Mouse (Mus musculus) adipocyte (in vitro differentiated cells): ENCODE results near the gene Muc4.
A peak's percentile ranks its signal among the peaks of the same experiment; 100 is the strongest.

Source experiments
- DNase-seq: peaks from one replicate; pipeline ENCODE4 v3.0.0-alpha.2; 2016; ENCODE audit warnings: low spot score

The Muc4 gene

GRCm38 (mm10) chr16:32728240-32728639 is 7.4 kb upstream of the Muc4 start:
- DNase-seq = peak; percentile 10

GRCm38 (mm10) chr16:32728730-32729129 is 7.0 kb upstream of the Muc4 start:
- DNase-seq = no peak

GRCm38 (mm10) chr16:32733213-32733612 is 2.5 kb upstream of the Muc4 start:
- no peak for DNase-seq

GRCm38 (mm10) chr16:32736022-32736421 is 336 bp downstream of the Muc4 start:
- no peak for DNase-seq

GRCm38 (mm10) chr16:32740003-32740663 is 4.4 kb downstream of the Muc4 start:
- DNase-seq = no peak

GRCm38 (mm10) chr16:32741366-32741765 is 5.7 kb downstream of the Muc4 start:
- no peak for DNase-seq

GRCm38 (mm10) chr16:32742712-32743111 is 7.0 kb downstream of the Muc4 start:
- no peak for DNase-seq

- DNase-seq = no peak
These were observed 10.2 kb downstream of the Muc4 start for GRCm38 (mm10) chr16:32745852-32746251.

GRCm38 (mm10) chr16:32750242-32751127 is 14.8 kb downstream of the Muc4 start:
- DNase-seq = no peak

- DNase-seq = no peak
These were observed 28.9 kb downstream of the Muc4 start for GRCm38 (mm10) chr16:32764550-32764949.

GRCm38 (mm10) chr16:32764961-32765360 is 29.3 kb downstream of the Muc4 start:
- DNase-seq = peak; percentile 69

GRCm38 (mm10) chr16:32766904-32767303 is 31.2 kb downstream of the Muc4 start:
- DNase-seq = no peak

- no peak for DNase-seq
These were observed 41.0 kb downstream of the Muc4 start for GRCm38 (mm10) chr16:32776676-32777075.

GRCm38 (mm10) chr16:32778956-32779355 is 43.3 kb downstream of the Muc4 start:
- no peak for DNase-seq

- no peak for DNase-seq
These were observed 47.8 kb downstream of the Muc4 start for GRCm38 (mm10) chr16:32783324-32784062.

- DNase-seq = no peak
These were observed 49.2 kb downstream of the Muc4 start for GRCm38 (mm10) chr16:32784840-32785239.

GRCm38 (mm10) chr16:32790056-32790455 is 54.4 kb downstream of the Muc4 start:
- no peak for DNase-seq

GRCm38 (mm10) chr16:32795177-32795576 is 59.5 kb downstream of the Muc4 start:
- no peak for DNase-seq

- no peak for DNase-seq
These were observed 61.2 kb downstream of the Muc4 start for GRCm38 (mm10) chr16:32796676-32797425.

GRCm38 (mm10) chr16:32797426-32797689 is 61.7 kb downstream of the Muc4 start, which contains the start of gene Muc20:
Muc20 (minus strand) TSS chr16:32797435.
- no peak for DNase-seq

- DNase-seq = peak; percentile 92
These were observed 67.7 kb downstream of the Muc4 start for GRCm38 (mm10) chr16:32803252-32803853.

GRCm38 (mm10) chr16:32803901-32804300 is 68.2 kb downstream of the Muc4 start:
- DNase-seq = no peak
